Mouse (Mus musculus) heart, postnatal 10 days (tissue): ENCODE measurements around the gene Ube2o. TPM values are rescaled to one million over a fixed set of nuclear protein-coding genes. Genes with fewer than 3 reads are reported as not detected.

Source experiments
- DNase-seq, 2 experiments: peaks; one replicate each; pipeline ENCODE4 v3.0.0; 2021
- intact Hi-C: fragments of 180-260 bp; cut with DNase I; formaldehyde crosslinking; loops from one replicate; pipeline ENCODE4 v1.15.1; 2025
- total RNA-seq, 2 experiments: library from RNA; stranded (reverse); gene quantifications; 2 replicates each; pipeline ENCODE4 v1.2.3; 2021

Gene Ube2o
- total RNA-seq, 2 experiments from 2014 or later = 28.5 to 33.7 TPM

- peak; percentile 78 to 83 for DNase-seq
- intact Hi-C loops = loop anchor here (1.0 to 5.0 kb wide), 2 partner anchors 35 to 41 kb away; no protein-coding TSS in a partner anchor
Observed at GRCm38 (mm10) chr11:116586801-116587631, 5.8 kb upstream of the Ube2o start.

- intact Hi-C loops = loop anchor here (5.0 kb wide), 1 partner anchor 34 kb away; no protein-coding TSS in a partner anchor
- DNase-seq = no peak
Observed at GRCm38 (mm10) chr11:116586310-116586709, 5.1 kb upstream of the Ube2o start, which contains the start of gene Aanat. Gene Aanat, plus strand, starts transcription at chr11:116586432.

- intact Hi-C loops = loop anchor here (5.0 kb wide), 1 partner anchor 33 kb away; no protein-coding TSS in a partner anchor
- no peak for DNase-seq
Observed at GRCm38 (mm10) chr11:116585682-116586081, 4.4 kb upstream of the Ube2o start.

GRCm38 (mm10) chr11:116580711-116581375 is 404 bp downstream of the Ube2o start:
- intact Hi-C loops = no loop called here
- DNase-seq = peak; percentile 59 to 61

GRCm38 (mm10) chr11:116580031-116580652 is 1.1 kb downstream of the Ube2o start:
- intact Hi-C loops = no loop called here
- no peak for DNase-seq

GRCm38 (mm10) chr11:116579280-116579679 is 2.0 kb downstream of the Ube2o start:
- intact Hi-C loops = no loop called here
- DNase-seq = no peak

GRCm38 (mm10) chr11:116575396-116575795 is 5.9 kb downstream of the Ube2o start:
- no peak for DNase-seq
- intact Hi-C loops = no loop called here

- intact Hi-C loops = no loop called here
- DNase-seq = no peak
Observed at GRCm38 (mm10) chr11:116574982-116575381, 6.3 kb downstream of the Ube2o start.

- DNase-seq = no peak
- intact Hi-C loops = no loop called here
Observed at GRCm38 (mm10) chr11:116574486-116574885, 6.8 kb downstream of the Ube2o start.

GRCm38 (mm10) chr11:116572756-116573543 is 8.3 kb downstream of the Ube2o start:
- DNase-seq = peak in 1 of 2 experiments; percentile 47

GRCm38 (mm10) chr11:116571767-116572679 is 9.2 kb downstream of the Ube2o start:
- intact Hi-C loops = no loop called here
- DNase-seq = peak; percentile 65 to 69

More at GRCm38 (mm10) chr11:116572756-116573543, 8.3 kb downstream of the Ube2o start:
- intact Hi-C loops = no loop called here

- intact Hi-C loops = no loop called here
- DNase-seq = no peak
Observed at GRCm38 (mm10) chr11:116570821-116571220, 10.4 kb downstream of the Ube2o start.

- no peak for DNase-seq
- intact Hi-C loops = no loop called here
Observed at GRCm38 (mm10) chr11:116567531-116567930, 13.7 kb downstream of the Ube2o start.

- intact Hi-C loops = no loop called here
- DNase-seq = no peak
Observed at GRCm38 (mm10) chr11:116565283-116566041, 15.8 kb downstream of the Ube2o start.

- intact Hi-C loops = loop anchor here (10.0 kb wide), 1 partner anchor 248 kb away; no protein-coding TSS in a partner anchor
- no peak for DNase-seq
Observed at GRCm38 (mm10) chr11:116556308-116556707, 24.9 kb downstream of the Ube2o start.

GRCm38 (mm10) chr11:116555572-116555971 is 25.7 kb downstream of the Ube2o start:
- intact Hi-C loops = loop anchor here (10.0 kb wide), 1 partner anchor 249 kb away; no protein-coding TSS in a partner anchor
- no peak for DNase-seq

GRCm38 (mm10) chr11:116554171-116554878 is 26.9 kb downstream of the Ube2o start:
- DNase-seq = peak; percentile 57 to 67
- intact Hi-C loops = loop anchor here (1.0 to 10.0 kb wide), 3 partner anchors 33 to 250 kb away; partner anchors contain the start of genes Aanat and Rhbdf2
